Mouse (Mus musculus): ENCODE data around the gene Tada2b. TPM values are rescaled to one million over a fixed set of nuclear protein-coding genes. Genes with fewer than 3 reads are reported as not detected.

Tada2b gene
- total RNA-seq, 1 experiment, result 6.9 TPM

GRCm38 (mm10) chr5:36526274-36526673 is 42.2 kb upstream of the Tada2b start:
- H3K9ac ChIP-seq (ENCODE audit: insufficient read depth, low read depth, low read length, poor library complexity, severe bottlenecking), result no peak overlapping the region
- in situ Hi-C loops (cut with MboI; ENCODE audit: low sequenced_read_pairs in 2 of 2, unreplicated experiment in 2 of 2), result loop anchor here in 1 of 2 experiments (5.0 kb wide), 1 partner anchor 56 kb away; no protein-coding TSS in a partner anchor

DNA sequence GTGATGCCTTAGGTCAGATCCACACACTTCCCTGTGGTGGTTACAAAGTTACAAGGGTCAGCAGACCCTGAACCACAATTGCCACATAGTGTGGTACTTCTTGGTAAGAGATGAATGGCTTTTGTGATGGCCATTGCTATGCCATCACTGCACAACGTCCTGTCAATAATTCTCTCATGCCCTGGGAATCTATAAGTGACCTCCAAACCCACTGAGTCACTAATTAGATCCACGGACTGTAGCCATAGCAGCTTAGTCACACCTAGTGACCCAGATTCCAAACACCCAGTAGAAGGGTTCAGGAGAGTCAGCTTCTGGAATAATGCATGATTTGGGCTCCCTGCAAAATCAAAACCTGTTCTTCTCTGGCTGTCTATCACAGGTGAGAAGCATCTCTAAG is 41.1 kb upstream of the Tada2b start:
- TF ChIP-seq ZC3H11A (IDR thresholded peaks at IDR 0.05; ENCODE audit: borderline replicate concordance, low read depth, low read length) (no peak), ZNF384 (IDR thresholded peaks at IDR 0.05; ENCODE audit: low read depth, low read length) (no peak), CHD2 (IDR thresholded peaks at IDR 0.05; ENCODE audit: low read depth, low read length) (no peak), MAFK (IDR thresholded peaks at IDR 0.05; ENCODE audit: insufficient read depth, low read depth, low read length) (no peak), HCFC1 (IDR thresholded peaks at IDR 0.05; ENCODE audit: borderline replicate concordance, insufficient read depth, low read length) (no peak)
- Histone ChIP-seq H3K27ac (ENCODE audit: insufficient read depth, low read depth, low read length, poor library complexity, severe bottlenecking) (no peak overlapping the region), H3K9ac (ENCODE audit: insufficient read depth, low read depth, low read length, poor library complexity, severe bottlenecking) (no peak overlapping the region), H3K36me3 (ENCODE audit: control insufficient read depth, insufficient read depth, low read length, poor library complexity, severe bottlenecking) (peaks cover 12% of the 10 kb centered on the region; the same call in 1 of the 2 replicates), H3K9me3 (ENCODE audit: control insufficient read depth, insufficient read depth, low read depth, low read length) (no peaks in the 10 kb centered on the region), H3K4me1 (ENCODE audit: control insufficient read depth in 2 of 2, insufficient read depth in 2 of 2, low read length in 2 of 2, poor library complexity in 1 of 2) (0 out of 4 replicates have a peak, but pooled peaks cover 0 to 3% of the 10 kb centered on the region in 2 experiments), H3K4me3 (ENCODE audit: insufficient read depth in 1 of 2, low read depth in 1 of 2, low read length in 2 of 2, poor library complexity in 1 of 2, severe bottlenecking in 1 of 2) (no peak overlapping the region)
- in situ Hi-C loops (cut with MboI; ENCODE audit: low sequenced_read_pairs in 2 of 2, unreplicated experiment in 2 of 2), result loop anchor here in 1 of 2 experiments (5.0 kb wide), 1 partner anchor 57 kb away; no protein-coding TSS in a partner anchor
- DNase-seq (ENCODE audit: low read depth, low spot score), result no peak

More at GRCm38 (mm10) chr5:36526274-36526673, 42.2 kb upstream of the Tada2b start:
- Histone ChIP-seq H3K9me3 (ENCODE audit: control insufficient read depth, insufficient read depth, low read depth, low read length) (no peaks in the 10 kb centered on the region), H3K4me3 (ENCODE audit: insufficient read depth in 1 of 2, low read depth in 1 of 2, low read length in 2 of 2, poor library complexity in 1 of 2, severe bottlenecking in 1 of 2) (no peak overlapping the region), H3K4me1 (ENCODE audit: control insufficient read depth in 2 of 2, insufficient read depth in 2 of 2, low read length in 2 of 2, poor library complexity in 1 of 2) (0 out of 4 replicates have a peak, but pooled peaks cover 3% of the 10 kb centered on the region in 2 experiments), H3K27ac (ENCODE audit: insufficient read depth, low read depth, low read length, poor library complexity, severe bottlenecking) (no peak overlapping the region), H3K36me3 (ENCODE audit: control insufficient read depth, insufficient read depth, low read length, poor library complexity, severe bottlenecking) (peaks cover 6% of the 10 kb centered on the region; the same call in 1 of the 2 replicates)
- DNase-seq (ENCODE audit: low read depth, low spot score), result no peak
- TF ChIP-seq ZC3H11A (IDR thresholded peaks at IDR 0.05; ENCODE audit: borderline replicate concordance, low read depth, low read length) (no peak), MAFK (IDR thresholded peaks at IDR 0.05; ENCODE audit: insufficient read depth, low read depth, low read length) (no peak), ZNF384 (IDR thresholded peaks at IDR 0.05; ENCODE audit: low read depth, low read length) (no peak), CHD2 (IDR thresholded peaks at IDR 0.05; ENCODE audit: low read depth, low read length) (no peak), HCFC1 (IDR thresholded peaks at IDR 0.05; ENCODE audit: borderline replicate concordance, insufficient read depth, low read length) (no peak)

DNA sequence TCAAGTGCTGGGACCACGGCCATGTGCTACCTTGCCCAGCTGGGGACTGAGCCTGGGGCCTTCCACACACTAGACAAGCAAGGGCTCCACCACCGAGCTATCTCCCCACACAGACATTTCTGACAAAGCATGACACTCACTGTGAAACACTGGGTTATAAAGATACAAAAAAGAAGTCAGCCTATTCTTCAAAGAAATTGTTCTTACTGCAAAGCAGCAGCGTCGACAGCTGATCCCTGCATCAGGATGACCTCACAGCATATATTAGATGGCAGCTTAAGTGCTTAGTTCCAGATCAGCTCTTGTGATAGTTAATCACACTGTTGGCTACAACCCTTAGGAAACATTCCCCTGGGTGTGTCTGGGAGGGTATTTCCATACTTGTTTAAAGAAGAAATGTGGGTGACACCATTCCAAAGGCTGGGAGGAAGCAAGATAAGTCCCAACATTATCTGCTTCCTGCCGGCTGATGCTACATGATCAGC is 39.2 kb upstream of the Tada2b start:
- Histone ChIP-seq H3K4me3 (ENCODE audit: insufficient read depth in 1 of 2, low read depth in 1 of 2, low read length in 2 of 2, poor library complexity in 1 of 2, severe bottlenecking in 1 of 2) (no peak overlapping the region), H3K36me3 (ENCODE audit: control insufficient read depth, insufficient read depth, low read length, poor library complexity, severe bottlenecking) (peaks cover 20% of the 10 kb centered on the region; the same call in 1 of the 2 replicates), H3K9ac (ENCODE audit: insufficient read depth, low read depth, low read length, poor library complexity, severe bottlenecking) (no peak overlapping the region), H3K27ac (ENCODE audit: insufficient read depth, low read depth, low read length, poor library complexity, severe bottlenecking) (no peak overlapping the region; the same call in 1 of the 2 replicates), H3K4me1 (ENCODE audit: control insufficient read depth in 2 of 2, insufficient read depth in 2 of 2, low read length in 2 of 2, poor library complexity in 1 of 2) (no peaks in the 10 kb centered on the region), H3K9me3 (ENCODE audit: control insufficient read depth, insufficient read depth, low read depth, low read length) (no peaks in the 10 kb centered on the region)
- in situ Hi-C loops (cut with MboI; ENCODE audit: low sequenced_read_pairs in 2 of 2, unreplicated experiment in 2 of 2), result no loop called here
- no peak for DNase-seq (ENCODE audit: low read depth, low spot score)
- TF ChIP-seq ZNF384 (IDR thresholded peaks at IDR 0.05; ENCODE audit: low read depth, low read length) (no peak), HCFC1 (IDR thresholded peaks at IDR 0.05; ENCODE audit: borderline replicate concordance, insufficient read depth, low read length) (no peak), MAFK (IDR thresholded peaks at IDR 0.05; ENCODE audit: insufficient read depth, low read depth, low read length) (no peak), CHD2 (IDR thresholded peaks at IDR 0.05; ENCODE audit: low read depth, low read length) (no peak), ZC3H11A (IDR thresholded peaks at IDR 0.05; ENCODE audit: borderline replicate concordance, low read depth, low read length) (no peak)

GRCm38 (mm10) chr5:36522782-36523181 is 38.7 kb upstream of the Tada2b start:
- Histone ChIP-seq H3K36me3 (ENCODE audit: control insufficient read depth, insufficient read depth, low read length, poor library complexity, severe bottlenecking) (peaks cover 23% of the 10 kb centered on the region; the same call in 1 of the 2 replicates), H3K9ac (ENCODE audit: insufficient read depth, low read depth, low read length, poor library complexity, severe bottlenecking) (no peak overlapping the region), H3K27ac (ENCODE audit: insufficient read depth, low read depth, low read length, poor library complexity, severe bottlenecking) (no peak overlapping the region), H3K4me3 (ENCODE audit: insufficient read depth in 1 of 2, low read depth in 1 of 2, low read length in 2 of 2, poor library complexity in 1 of 2, severe bottlenecking in 1 of 2) (no peak overlapping the region), H3K4me1 (ENCODE audit: control insufficient read depth in 2 of 2, insufficient read depth in 2 of 2, low read length in 2 of 2, poor library complexity in 1 of 2) (no peaks in the 10 kb centered on the region), H3K9me3 (ENCODE audit: control insufficient read depth, insufficient read depth, low read depth, low read length) (no peaks in the 10 kb centered on the region)
- TF ChIP-seq CHD2 (IDR thresholded peaks at IDR 0.05; ENCODE audit: low read depth, low read length), result no peak
- no peak for TF ChIP-seq MAFK (IDR thresholded peaks at IDR 0.05; ENCODE audit: insufficient read depth, low read depth, low read length)
- TF ChIP-seq ZNF384 (IDR thresholded peaks at IDR 0.05; ENCODE audit: low read depth, low read length), result no peak
- no peak for TF ChIP-seq ZC3H11A (IDR thresholded peaks at IDR 0.05; ENCODE audit: borderline replicate concordance, low read depth, low read length)
- TF ChIP-seq HCFC1 (IDR thresholded peaks at IDR 0.05; ENCODE audit: borderline replicate concordance, insufficient read depth, low read length), result no peak
- in situ Hi-C loops (cut with MboI; ENCODE audit: low sequenced_read_pairs in 2 of 2, unreplicated experiment in 2 of 2), result no loop called here
- DNase-seq (ENCODE audit: low read depth, low spot score), result no peak
